Mouse (Mus musculus): ENCODE data around the gene Bmf.

Gene Bmf

GRCm38 (mm10) chr2:118491281-118491731 is 58.2 kb downstream of the Bmf start:
- in situ Hi-C loops (cut with MboI; ENCODE audit: low pct_unique_long_range_greater_than_20kb in 1 of 2, low sequenced_read_pairs in 2 of 2, unreplicated experiment in 1 of 2), result loop anchor here in 1 of 2 experiments (25.0 kb wide), 1 partner anchor 396 kb away; no protein-coding TSS in a partner anchor

- in situ Hi-C loops (cut with MboI; ENCODE audit: low pct_unique_long_range_greater_than_20kb in 1 of 2, low sequenced_read_pairs in 2 of 2, unreplicated experiment in 1 of 2), result loop anchor here in 1 of 2 experiments (25.0 kb wide), 1 partner anchor 397 kb away; no protein-coding TSS in a partner anchor
Measured at GRCm38 (mm10) chr2:118490241-118491091, 59.0 kb downstream of the Bmf start.

GRCm38 (mm10) chr2:118487806-118488205 is 61.7 kb downstream of the Bmf start:
- in situ Hi-C loops (cut with MboI; ENCODE audit: low pct_unique_long_range_greater_than_20kb in 1 of 2, low sequenced_read_pairs in 2 of 2, unreplicated experiment in 1 of 2), result loop anchor here (5.0 to 25.0 kb wide), 4 partner anchors 49 to 399 kb away; no protein-coding TSS in a partner anchor

- in situ Hi-C loops (cut with MboI; ENCODE audit: low pct_unique_long_range_greater_than_20kb in 1 of 2, low sequenced_read_pairs in 2 of 2, unreplicated experiment in 1 of 2), result loop anchor here (5.0 to 25.0 kb wide), 4 partner anchors 50 to 400 kb away; no protein-coding TSS in a partner anchor
Measured at GRCm38 (mm10) chr2:118486933-118487332, 62.6 kb downstream of the Bmf start.

- in situ Hi-C loops (cut with MboI; ENCODE audit: low pct_unique_long_range_greater_than_20kb in 1 of 2, low sequenced_read_pairs in 2 of 2, unreplicated experiment in 1 of 2), result loop anchor here (5.0 to 25.0 kb wide), 4 partner anchors 52 to 402 kb away; no protein-coding TSS in a partner anchor
Measured at GRCm38 (mm10) chr2:118485415-118485814, 64.1 kb downstream of the Bmf start.

- in situ Hi-C loops (cut with MboI; ENCODE audit: low pct_unique_long_range_greater_than_20kb in 1 of 2, low sequenced_read_pairs in 2 of 2, unreplicated experiment in 1 of 2), result loop anchor here in 1 of 2 experiments (25.0 kb wide), 1 partner anchor 403 kb away; no protein-coding TSS in a partner anchor
Measured at GRCm38 (mm10) chr2:118484386-118484898, 65.0 kb downstream of the Bmf start.

GRCm38 (mm10) chr2:118483032-118483431 is 66.5 kb downstream of the Bmf start:
- in situ Hi-C loops (cut with MboI; ENCODE audit: low pct_unique_long_range_greater_than_20kb in 1 of 2, low sequenced_read_pairs in 2 of 2, unreplicated experiment in 1 of 2), result loop anchor here in 1 of 2 experiments (25.0 kb wide), 1 partner anchor 404 kb away; no protein-coding TSS in a partner anchor

- in situ Hi-C loops (cut with MboI; ENCODE audit: low pct_unique_long_range_greater_than_20kb in 1 of 2, low sequenced_read_pairs in 2 of 2, unreplicated experiment in 1 of 2), result loop anchor here in 1 of 2 experiments (25.0 kb wide), 1 partner anchor 406 kb away; no protein-coding TSS in a partner anchor
Measured at GRCm38 (mm10) chr2:118480886-118481285, 68.6 kb downstream of the Bmf start.

GRCm38 (mm10) chr2:118479550-118479909 is 70.0 kb downstream of the Bmf start, which contains the start of gene Srp14:
TSS of gene Srp14 (minus strand) at chr2:118479711.
- in situ Hi-C loops (cut with MboI; ENCODE audit: low pct_unique_long_range_greater_than_20kb in 1 of 2, low sequenced_read_pairs in 2 of 2, unreplicated experiment in 1 of 2), result loop anchor here in 1 of 2 experiments (25.0 kb wide), 1 partner anchor 408 kb away; no protein-coding TSS in a partner anchor

GRCm38 (mm10) chr2:118478833-118479549 is 70.5 kb downstream of the Bmf start:
- in situ Hi-C loops (cut with MboI; ENCODE audit: low pct_unique_long_range_greater_than_20kb in 1 of 2, low sequenced_read_pairs in 2 of 2, unreplicated experiment in 1 of 2), result loop anchor here in 1 of 2 experiments (25.0 kb wide), 1 partner anchor 408 kb away; no protein-coding TSS in a partner anchor
